Mouse (Mus musculus) gastrocnemius, postnatal 4 days (tissue): ENCODE data around the gene Nudt22. TPM values are rescaled to one million over a fixed set of nuclear protein-coding genes. Genes with fewer than 3 reads are reported as not detected.

ENCODE experiments used
- DNase-seq, 2 experiments: peaks; one replicate each; pipeline ENCODE4 v3.0.0; 2021 to 2022; ENCODE audit warnings: low spot score in 2 of 2, mixed read lengths in 2 of 2
- total RNA-seq, 2 experiments: library from RNA; stranded (reverse); gene quantifications; 2 replicates each; pipeline ENCODE4 v1.2.3; 2021

Nudt22 gene
- total RNA-seq, 2 experiments from 2014 or later: 17.1 to 23.6 TPM

GRCm38 (mm10) chr19:6951381-6951968 is 44.4 kb downstream of the Nudt22 start:
- DNase-seq: peak; percentile 78 to 91

- DNase-seq: peak in 1 of 2 experiments; percentile 49
Measured at GRCm38 (mm10) chr19:6950613-6951153, 45.2 kb downstream of the Nudt22 start.

- no peak for DNase-seq
Measured at GRCm38 (mm10) chr19:6949951-6950350, 46.0 kb downstream of the Nudt22 start.

GRCm38 (mm10) chr19:6949532-6949931 is 46.4 kb downstream of the Nudt22 start:
- no peak for DNase-seq

GRCm38 (mm10) chr19:6948186-6948585 is 47.7 kb downstream of the Nudt22 start:
- no peak for DNase-seq

- no peak for DNase-seq
Measured at GRCm38 (mm10) chr19:6947742-6948141, 48.2 kb downstream of the Nudt22 start.

- no peak for DNase-seq
Measured at GRCm38 (mm10) chr19:6943709-6944108, 52.2 kb downstream of the Nudt22 start.

Other genes with a start within 250 kb of the Nudt22 start
- gene Rps6ka4, start 155.5 kb downstream of the Nudt22 start, total RNA-seq: 10 to 100 TPM; 17.8 to 18.7 TPM
- gene Ccdc88b, start 137.9 kb downstream of the Nudt22 start, total RNA-seq: 1 to 10 TPM; 1.3 to 2.9 TPM
- gene Trmt112, start 86.4 kb downstream of the Nudt22 start, total RNA-seq: 10 to 100 TPM; 54.7 to 56.4 TPM
- 100 to 1,000 TPM; 137 to 142 TPM for gene Prdx5, start 86.0 kb downstream of the Nudt22 start, total RNA-seq
- 10 to 100 TPM; 44.1 to 44.7 TPM for gene Esrra, start 74.3 kb downstream of the Nudt22 start, total RNA-seq
- not detected for gene Catsperz, start 70.7 kb downstream of the Nudt22 start, total RNA-seq
- under 1 TPM in 1 of 2 experiments, not detected in 1; 0.39 TPM for gene Kcnk4, start 61.6 kb downstream of the Nudt22 start, total RNA-seq
- gene Bad, start 54.3 kb downstream of the Nudt22 start, total RNA-seq: 10 to 100 TPM; 31.6 to 34.4 TPM
- gene Gpr137, start 53.6 kb downstream of the Nudt22 start, total RNA-seq: 10 to 100 TPM; 13.7 to 14.4 TPM
- gene Ppp1r14b, start 21.1 kb downstream of the Nudt22 start, total RNA-seq: 100 to 1,000 TPM; 364 to 392 TPM
- 10 to 100 TPM; 22.2 to 23.9 TPM for gene Plcb3, start 19.6 kb downstream of the Nudt22 start, total RNA-seq
- gene Fkbp2, start 15.6 kb downstream of the Nudt22 start, total RNA-seq: 10 to 100 TPM; 25.3 to 28.6 TPM
- gene Vegfb, start 8.5 kb downstream of the Nudt22 start, total RNA-seq: 10 to 100 TPM; 68.0 to 73.0 TPM
- 10 to 100 TPM; 32.3 to 34.2 TPM for gene Dnajc4, start 3.5 kb downstream of the Nudt22 start, total RNA-seq
- 10 to 100 TPM; 18.4 to 19.5 TPM for gene Trpt1, start within 50 bp of the Nudt22 start, total RNA-seq
- 1 to 10 TPM; 5.3 to 5.4 TPM for gene Fermt3, start 23.4 kb upstream of the Nudt22 start, total RNA-seq
- 100 to 1,000 TPM; 122 to 129 TPM for gene Stip1, start 43.9 kb upstream of the Nudt22 start, total RNA-seq
- gene Macrod1, start 60.7 kb upstream of the Nudt22 start, total RNA-seq: 100 to 1,000 TPM; 233 to 237 TPM
- 1 to 10 TPM in 1 of 2 experiments, under 1 TPM in 1; 0.91 to 1.4 TPM for gene Flrt1, start 109.6 kb upstream of the Nudt22 start, total RNA-seq
- 10 to 100 TPM; 73.9 to 79.3 TPM for gene Otub1, start 210.2 kb upstream of the Nudt22 start, total RNA-seq
- gene Cox8a, start 221.5 kb upstream of the Nudt22 start, total RNA-seq: 100 to 1,000 TPM; 437 to 448 TPM
- 10 to 100 TPM; 20.1 to 22.4 TPM for gene Naa40, start 245.1 kb upstream of the Nudt22 start, total RNA-seq